Mouse (Mus musculus) regulatory T cell (primary cell): ENCODE data around the gene Ralgapa1.

Experiments
- in situ Hi-C: fragments of 300-600 bp; cut with MboI, MseI; formaldehyde crosslinking; loops from one replicate; pipeline ENCODE4 v1.15.1; 2025; ENCODE audit warnings: high pct_unique_total_duplicates

Ralgapa1 gene

GRCm38 (mm10) chr12:55820661-55821314 is at the start of gene Ralgapa1:
Ralgapa1 (minus strand) TSS chr12:55821167.
- in situ Hi-C loops, result no loop called here

GRCm38 (mm10) chr12:55869622-55870322 is 48.8 kb upstream of the Ralgapa1 start:
- in situ Hi-C loops, result loop anchor here (10.0 kb wide), 1 partner anchor 445 kb away; no protein-coding TSS in a partner anchor

- in situ Hi-C loops, result no loop called here
These were observed 46.8 kb upstream of the Ralgapa1 start for GRCm38 (mm10) chr12:55867738-55868137.

GRCm38 (mm10) chr12:55860631-55861030 is 39.7 kb upstream of the Ralgapa1 start:
- in situ Hi-C loops, result no loop called here

- in situ Hi-C loops, result no loop called here
These were observed 38.7 kb upstream of the Ralgapa1 start for GRCm38 (mm10) chr12:55859409-55860349.

- in situ Hi-C loops, result no loop called here
These were observed 29.7 kb upstream of the Ralgapa1 start for GRCm38 (mm10) chr12:55850650-55851049.

- in situ Hi-C loops, result loop anchor here (25.0 kb wide), 1 partner anchor 1389 kb away; the partner anchor contains the start of genes Mipol1 and Prps1l3
These were observed 26.9 kb upstream of the Ralgapa1 start for GRCm38 (mm10) chr12:55847851-55848250.

GRCm38 (mm10) chr12:55846741-55847140 is 25.8 kb upstream of the Ralgapa1 start:
- in situ Hi-C loops, result loop anchor here (25.0 kb wide), 1 partner anchor 1391 kb away; the partner anchor contains the start of genes Mipol1 and Prps1l3

- in situ Hi-C loops, result loop anchor here (25.0 kb wide), 1 partner anchor 1400 kb away; the partner anchor contains the start of genes Mipol1 and Prps1l3
These were observed 16.5 kb upstream of the Ralgapa1 start for GRCm38 (mm10) chr12:55837495-55837894.

- in situ Hi-C loops, result loop anchor here (25.0 kb wide), 1 partner anchor 1401 kb away; the partner anchor contains the start of genes Mipol1 and Prps1l3
These were observed 15.4 kb upstream of the Ralgapa1 start, which contains the start of gene Brms1l for GRCm38 (mm10) chr12:55836199-55836951. Brms1l (plus strand) TSS chr12:55836324.

- in situ Hi-C loops, result loop anchor here (25.0 kb wide), 1 partner anchor 1401 kb away; the partner anchor contains the start of genes Mipol1 and Prps1l3
These were observed 14.9 kb upstream of the Ralgapa1 start for GRCm38 (mm10) chr12:55835857-55836198.

GRCm38 (mm10) chr12:55834891-55835290 is 13.9 kb upstream of the Ralgapa1 start:
- in situ Hi-C loops, result loop anchor here (25.0 kb wide), 1 partner anchor 1402 kb away; the partner anchor contains the start of genes Mipol1 and Prps1l3

- in situ Hi-C loops, result loop anchor here (25.0 kb wide), 1 partner anchor 1403 kb away; the partner anchor contains the start of genes Mipol1 and Prps1l3
These were observed 13.1 kb upstream of the Ralgapa1 start for GRCm38 (mm10) chr12:55833906-55834625.

GRCm38 (mm10) chr12:55832961-55833360 is 12.0 kb upstream of the Ralgapa1 start:
- in situ Hi-C loops, result loop anchor here (25.0 kb wide), 1 partner anchor 1404 kb away; the partner anchor contains the start of genes Mipol1 and Prps1l3

- in situ Hi-C loops, result loop anchor here (25.0 kb wide), 1 partner anchor 1406 kb away; the partner anchor contains the start of genes Mipol1 and Prps1l3
These were observed 10.1 kb upstream of the Ralgapa1 start for GRCm38 (mm10) chr12:55831101-55831500.

- in situ Hi-C loops, result loop anchor here (25.0 kb wide), 1 partner anchor 1412 kb away; the partner anchor contains the start of genes Mipol1 and Prps1l3
These were observed 4.6 kb upstream of the Ralgapa1 start for GRCm38 (mm10) chr12:55825537-55825936.

- in situ Hi-C loops, result no loop called here
These were observed 3.1 kb upstream of the Ralgapa1 start for GRCm38 (mm10) chr12:55824027-55824426.

GRCm38 (mm10) chr12:55820119-55820660 is 777 bp downstream of the Ralgapa1 start:
- in situ Hi-C loops, result no loop called here

GRCm38 (mm10) chr12:55816488-55816887 is 4.5 kb downstream of the Ralgapa1 start:
- in situ Hi-C loops, result no loop called here
